Mouse (Mus musculus): ENCODE measurements around the gene Gm28043. TPM values are rescaled to one million over a fixed set of nuclear protein-coding genes. Genes with fewer than 3 reads are reported as not detected.
A peak's percentile ranks its signal among the peaks of the same experiment; 100 is the strongest.

The Gm28043 gene
- polyA plus RNA-seq, 1 experiment from 2014 or later: 2.3 TPM

- no peaks in the 10 kb centered on the region for H3K9me3 ChIP-seq
- no peak overlapping the region for H3K27ac ChIP-seq
- no peaks in the 10 kb centered on the region; the same call in 1 of the 2 replicates for H3K4me1 ChIP-seq
- no peak overlapping the region for H3K4me3 ChIP-seq
- DNase-seq (ENCODE audit: low spot score): no peak
- 92% methylated on average over 2 of the region's 2 CpGs for WGBS
- H3K36me3 ChIP-seq: peaks cover 72% of the 10 kb centered on the region
- H3K27me3 ChIP-seq (ENCODE audit: insufficient read depth, poor library complexity, severe bottlenecking): no peaks in the 10 kb centered on the region
These were observed 56.3 kb downstream of the Gm28043 start for GRCm38 (mm10) chr17:29671021-29671420.

- 91% methylated on average over 4 of the region's 4 CpGs for WGBS
- peaks cover 79% of the 10 kb centered on the region for H3K36me3 ChIP-seq
These were observed 58.6 kb downstream of the Gm28043 start for GRCm38 (mm10) chr17:29673325-29673724.

GRCm38 (mm10) chr17:29678526-29678925 is 63.9 kb downstream of the Gm28043 start:
- Histone ChIP-seq H3K4me3 (no peak overlapping the region), H3K27me3 (ENCODE audit: insufficient read depth, poor library complexity, severe bottlenecking) (no peaks in the 10 kb centered on the region), H3K4me1 (no peaks in the 10 kb centered on the region), H3K9me3 (no peaks in the 10 kb centered on the region), H3K36me3 (peaks cover 97% of the 10 kb centered on the region), H3K27ac (no peak overlapping the region)
- no peak for DNase-seq (ENCODE audit: low spot score)
- WGBS: 87% methylated on average over 8 of the region's 8 CpGs

More at GRCm38 (mm10) chr17:29673325-29673724, 58.6 kb downstream of the Gm28043 start:
- no peak for DNase-seq (ENCODE audit: low spot score)
- Histone ChIP-seq H3K27ac (no peak overlapping the region), H3K4me1 (no peaks in the 10 kb centered on the region; the same call in 1 of the 2 replicates), H3K4me3 (no peak overlapping the region), H3K9me3 (no peaks in the 10 kb centered on the region), H3K27me3 (ENCODE audit: insufficient read depth, poor library complexity, severe bottlenecking) (no peaks in the 10 kb centered on the region)

GRCm38 (mm10) chr17:29679038-29679767 is 64.5 kb downstream of the Gm28043 start:
- Histone ChIP-seq H3K9me3 (no peaks in the 10 kb centered on the region), H3K4me3 (no peak overlapping the region), H3K27ac (no peak overlapping the region), H3K4me1 (no peaks in the 10 kb centered on the region), H3K36me3 (peaks cover 96% of the 10 kb centered on the region), H3K27me3 (ENCODE audit: insufficient read depth, poor library complexity, severe bottlenecking) (no peaks in the 10 kb centered on the region)
- DNase-seq (ENCODE audit: low spot score): no peak
- 81% methylated on average over 6 of the region's 6 CpGs for WGBS

- Histone ChIP-seq H3K27ac (no peak overlapping the region), H3K36me3 (peaks cover 96% of the 10 kb centered on the region), H3K9me3 (no peaks in the 10 kb centered on the region), H3K4me3 (no peak overlapping the region), H3K27me3 (ENCODE audit: insufficient read depth, poor library complexity, severe bottlenecking) (no peaks in the 10 kb centered on the region), H3K4me1 (peaks cover 7% of the 10 kb centered on the region; the same call in 1 of the 2 replicates)
- 74% methylated on average over 2 of the region's 2 CpGs for WGBS
- DNase-seq (ENCODE audit: low spot score): no peak
These were observed 65.5 kb downstream of the Gm28043 start for GRCm38 (mm10) chr17:29680174-29680573.

GRCm38 (mm10) chr17:29680921-29681320 is 66.2 kb downstream of the Gm28043 start:
- DNase-seq (ENCODE audit: low spot score): no peak
- no peak overlapping the region for H3K4me3 ChIP-seq
- peaks cover 96% of the 10 kb centered on the region for H3K36me3 ChIP-seq
- H3K4me1 ChIP-seq: peaks cover 14% of the 10 kb centered on the region; the same call in 1 of the 2 replicates
- WGBS: 68% methylated on average over 2 of the region's 2 CpGs
- no peaks in the 10 kb centered on the region for H3K27me3 ChIP-seq (ENCODE audit: insufficient read depth, poor library complexity, severe bottlenecking)
- no peak overlapping the region for H3K27ac ChIP-seq
- H3K9me3 ChIP-seq: no peaks in the 10 kb centered on the region

GRCm38 (mm10) chr17:29681669-29682068 is 67.0 kb downstream of the Gm28043 start:
- WGBS: 96% methylated on average over 9 of the region's 9 CpGs
- Histone ChIP-seq H3K4me3 (no peak overlapping the region), H3K36me3 (peaks cover 95% of the 10 kb centered on the region), H3K27ac (no peak overlapping the region), H3K4me1 (peaks cover 21% of the 10 kb centered on the region; the same call in 1 of the 2 replicates), H3K27me3 (ENCODE audit: insufficient read depth, poor library complexity, severe bottlenecking) (no peaks in the 10 kb centered on the region), H3K9me3 (no peaks in the 10 kb centered on the region)
- no peak for DNase-seq (ENCODE audit: low spot score)

GRCm38 (mm10) chr17:29682261-29682660 is 67.6 kb downstream of the Gm28043 start:
- Histone ChIP-seq H3K9me3 (no peaks in the 10 kb centered on the region), H3K27ac (no peak overlapping the region), H3K36me3 (peaks cover 95% of the 10 kb centered on the region), H3K4me1 (peaks cover 27% of the 10 kb centered on the region), H3K27me3 (ENCODE audit: insufficient read depth, poor library complexity, severe bottlenecking) (no peaks in the 10 kb centered on the region), H3K4me3 (no peak overlapping the region)
- DNase-seq (ENCODE audit: low spot score): no peak
- WGBS: 89% methylated on average over 7 of the region's 7 CpGs

- Histone ChIP-seq H3K36me3 (peaks cover 94% of the 10 kb centered on the region), H3K27ac (no peak overlapping the region), H3K9me3 (no peaks in the 10 kb centered on the region), H3K4me3 (no peak overlapping the region), H3K4me1 (peaks cover 34% of the 10 kb centered on the region), H3K27me3 (ENCODE audit: insufficient read depth, poor library complexity, severe bottlenecking) (no peaks in the 10 kb centered on the region)
- DNase-seq (ENCODE audit: low spot score): no peak
- WGBS: 65% methylated on average over 2 of the region's 2 CpGs
These were observed 68.5 kb downstream of the Gm28043 start for GRCm38 (mm10) chr17:29683127-29683526.

- 0 out of 2 replicates have a peak overlapping the region, but pooled peaks have one; percentile 12 for H3K27ac ChIP-seq
- peaks cover 95% of the 10 kb centered on the region for H3K36me3 ChIP-seq
- H3K4me1 ChIP-seq: peaks cover 42% of the 10 kb centered on the region
- no peak overlapping the region for H3K4me3 ChIP-seq
- no peaks in the 10 kb centered on the region for H3K27me3 ChIP-seq (ENCODE audit: insufficient read depth, poor library complexity, severe bottlenecking)
- no peaks in the 10 kb centered on the region for H3K9me3 ChIP-seq
- DNase-seq (ENCODE audit: low spot score): no peak
- 74% methylated on average over 4 of the region's 4 CpGs for WGBS
These were observed 69.6 kb downstream of the Gm28043 start for GRCm38 (mm10) chr17:29684275-29684674.

- H3K27me3 ChIP-seq (ENCODE audit: insufficient read depth, poor library complexity, severe bottlenecking): no peaks in the 10 kb centered on the region
- H3K4me1 ChIP-seq: peaks cover 50% of the 10 kb centered on the region
- 90% methylated on average over 5 of the region's 5 CpGs for WGBS
- H3K27ac ChIP-seq: peak overlapping the region; percentile 52
- no peaks in the 10 kb centered on the region for H3K9me3 ChIP-seq
- DNase-seq (ENCODE audit: low spot score): no peak
- H3K4me3 ChIP-seq: no peak overlapping the region
- peaks cover 95% of the 10 kb centered on the region for H3K36me3 ChIP-seq
These were observed 72.1 kb downstream of the Gm28043 start for GRCm38 (mm10) chr17:29686771-29687170.

- DNase-seq (ENCODE audit: low spot score): no peak
- 53% methylated on average over 6 of the region's 6 CpGs for WGBS
- Histone ChIP-seq H3K9me3 (no peaks in the 10 kb centered on the region), H3K4me3 (no peak overlapping the region), H3K27ac (peak overlapping the region; percentile 83), H3K36me3 (peaks cover 90% of the 10 kb centered on the region), H3K27me3 (ENCODE audit: insufficient read depth, poor library complexity, severe bottlenecking) (no peaks in the 10 kb centered on the region), H3K4me1 (peaks cover 50% of the 10 kb centered on the region)
These were observed 72.7 kb downstream of the Gm28043 start for GRCm38 (mm10) chr17:29687373-29687772.

GRCm38 (mm10) chr17:29688610-29689009 is 73.9 kb downstream of the Gm28043 start:
- H3K4me3 ChIP-seq: no peak overlapping the region
- no peak for DNase-seq (ENCODE audit: low spot score)
- 92% methylated on average over 10 of the region's 10 CpGs for WGBS
- H3K27ac ChIP-seq: peak overlapping the region; percentile 83
- peaks cover 83% of the 10 kb centered on the region for H3K36me3 ChIP-seq
- no peaks in the 10 kb centered on the region for H3K9me3 ChIP-seq
- peaks cover 50% of the 10 kb centered on the region for H3K4me1 ChIP-seq
- H3K27me3 ChIP-seq (ENCODE audit: insufficient read depth, poor library complexity, severe bottlenecking): no peaks in the 10 kb centered on the region

All from heart, embryonic 10.5 days (tissue).